Mouse (Mus musculus): ENCODE measurements around the gene Serpina9. TPM values are rescaled to one million over a fixed set of nuclear protein-coding genes. Genes with fewer than 3 reads are reported as not detected.

Gene Serpina9
- not detected in 2 replicates for total RNA-seq (2014; fragmentation: Nextera tagmentation)
- total RNA-seq (2017), result not detected in 2 replicates

DNA sequence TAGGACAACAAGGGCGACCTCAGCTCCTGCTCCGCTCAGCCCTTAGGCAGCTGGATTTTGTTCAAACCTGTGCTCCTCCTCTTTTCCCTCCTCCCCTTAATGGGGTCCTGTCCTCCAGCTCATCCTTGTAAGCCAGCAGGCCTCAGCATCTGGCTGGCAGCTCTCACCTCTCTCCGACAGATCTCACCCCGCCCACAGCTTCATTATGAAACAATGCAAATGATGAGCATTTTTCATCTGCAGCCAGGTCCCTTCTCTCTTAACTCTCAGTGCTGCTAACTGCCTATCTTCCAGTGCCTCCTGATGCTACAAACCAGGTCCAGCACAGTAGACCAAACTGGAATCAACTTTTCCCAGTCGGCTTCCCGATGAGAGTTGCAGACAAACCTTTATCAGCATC is at the start of gene Serpina9:
Gene Serpina9 (minus strand): TSS at position 136 of the 400 bp plus-strand sequence.
- no peak for ATAC-seq (replicated peaks; ENCODE audit: low FRiP score, low TSS enrichment, poor library complexity, severe bottlenecking)

DNA sequence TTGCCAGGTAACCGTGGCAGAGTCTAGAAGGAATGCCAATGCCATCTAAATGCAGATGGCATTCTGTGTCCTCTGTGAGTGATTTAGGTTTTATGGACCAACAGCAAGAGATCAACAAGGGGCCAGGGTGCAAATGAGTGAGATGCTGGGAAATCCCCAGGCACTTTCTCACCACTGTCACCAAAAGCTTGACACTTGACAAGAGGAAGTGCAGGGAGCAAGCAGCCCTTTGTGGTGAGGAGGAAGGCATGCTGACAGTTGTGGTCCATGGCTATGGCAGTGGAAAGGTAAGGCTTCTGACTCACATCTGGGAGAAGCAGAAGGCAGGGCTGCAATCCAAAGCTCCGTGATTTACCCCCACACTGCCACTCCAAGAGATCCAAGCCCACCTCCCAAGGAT is 48.3 kb upstream of the Serpina9 start:
- no peak for ATAC-seq (replicated peaks; ENCODE audit: low FRiP score, low TSS enrichment, poor library complexity, severe bottlenecking)

GRCm38 (mm10) chr12:104060126-104060525 is 46.6 kb upstream of the Serpina9 start:
- ATAC-seq (replicated peaks; ENCODE audit: low FRiP score, low TSS enrichment, poor library complexity, severe bottlenecking), result no peak

- no peak for ATAC-seq (replicated peaks; ENCODE audit: low FRiP score, low TSS enrichment, poor library complexity, severe bottlenecking)
These were observed 44.0 kb upstream of the Serpina9 start for GRCm38 (mm10) chr12:104057531-104057930.

DNA sequence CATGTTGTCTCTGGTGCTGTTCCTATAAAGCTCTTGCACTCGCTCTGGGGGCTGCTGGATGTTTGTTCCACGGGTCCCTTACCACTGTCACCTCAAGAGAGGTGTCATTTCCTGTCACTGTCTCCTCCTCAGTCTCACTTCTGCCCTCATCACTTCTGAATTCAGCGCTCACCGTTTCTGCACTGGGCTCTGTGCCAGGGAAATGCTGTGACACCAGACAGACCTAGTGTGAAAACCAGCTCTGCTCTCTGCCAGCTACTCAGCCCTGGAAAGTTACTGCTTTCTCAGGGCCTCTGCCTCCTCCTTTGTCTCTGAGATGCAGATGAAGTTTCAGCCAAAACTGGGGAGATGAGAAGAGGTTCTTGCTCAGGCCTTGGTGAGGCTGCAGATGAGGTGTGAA is 43.5 kb upstream of the Serpina9 start:
- no peak for ATAC-seq (replicated peaks; ENCODE audit: low FRiP score, low TSS enrichment, poor library complexity, severe bottlenecking)

GRCm38 (mm10) chr12:104055755-104056154 is 42.2 kb upstream of the Serpina9 start:
- no peak for ATAC-seq (replicated peaks; ENCODE audit: low FRiP score, low TSS enrichment, poor library complexity, severe bottlenecking)

DNA sequence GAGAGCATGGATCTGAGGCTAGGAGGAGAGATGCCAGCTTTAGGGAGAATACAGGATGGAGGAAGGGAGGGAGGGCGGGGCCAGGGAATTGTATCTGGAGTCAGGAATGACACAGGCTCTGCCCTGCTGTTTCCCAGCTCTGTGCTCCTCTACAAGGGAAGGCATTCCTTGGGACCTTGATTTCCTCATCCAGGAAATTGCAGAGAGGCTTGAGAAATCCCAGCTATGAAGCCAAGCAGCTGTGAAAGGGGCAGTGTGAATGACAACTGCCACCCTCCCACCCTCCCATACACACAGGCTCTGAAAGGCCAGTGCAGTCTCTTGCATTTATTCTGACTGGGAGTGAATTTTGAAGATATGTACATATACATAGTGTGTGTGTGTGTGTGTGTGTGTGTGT is 40.4 kb upstream of the Serpina9 start:
- ATAC-seq (replicated peaks; ENCODE audit: low FRiP score, low TSS enrichment, poor library complexity, severe bottlenecking), result no peak

GRCm38 (mm10) chr12:104045713-104046112 is 32.2 kb upstream of the Serpina9 start:
- ATAC-seq (replicated peaks; ENCODE audit: low FRiP score, low TSS enrichment, poor library complexity, severe bottlenecking), result no peak

DNA sequence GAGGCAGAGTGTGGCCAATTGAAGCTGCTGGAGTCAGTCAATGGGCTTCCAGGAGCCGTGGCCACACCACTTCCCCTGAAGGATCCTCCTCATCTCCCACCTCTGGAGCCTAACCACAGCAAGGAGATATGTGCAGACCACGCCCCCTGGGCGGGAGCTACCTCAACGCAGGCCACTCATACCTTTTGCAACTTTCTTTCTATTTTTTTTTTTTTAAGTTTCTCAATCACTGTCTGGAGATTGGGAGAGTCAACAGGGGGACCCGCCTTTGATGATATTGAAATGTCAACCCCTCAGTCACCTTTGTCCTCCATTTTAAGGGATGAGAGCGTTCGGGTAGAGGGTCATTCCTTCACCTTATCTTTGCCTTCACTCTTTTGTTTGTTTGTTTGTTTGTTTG is 30.8 kb upstream of the Serpina9 start, which contains the start of gene Serpina12:
Gene Serpina12 (minus strand): TSS at position 101 of the 400 bp plus-strand sequence.
- ATAC-seq (replicated peaks; ENCODE audit: low FRiP score, low TSS enrichment, poor library complexity, severe bottlenecking), result no peak

GRCm38 (mm10) chr12:104042753-104043152 is 29.2 kb upstream of the Serpina9 start:
- no peak for ATAC-seq (replicated peaks; ENCODE audit: low FRiP score, low TSS enrichment, poor library complexity, severe bottlenecking)

DNA sequence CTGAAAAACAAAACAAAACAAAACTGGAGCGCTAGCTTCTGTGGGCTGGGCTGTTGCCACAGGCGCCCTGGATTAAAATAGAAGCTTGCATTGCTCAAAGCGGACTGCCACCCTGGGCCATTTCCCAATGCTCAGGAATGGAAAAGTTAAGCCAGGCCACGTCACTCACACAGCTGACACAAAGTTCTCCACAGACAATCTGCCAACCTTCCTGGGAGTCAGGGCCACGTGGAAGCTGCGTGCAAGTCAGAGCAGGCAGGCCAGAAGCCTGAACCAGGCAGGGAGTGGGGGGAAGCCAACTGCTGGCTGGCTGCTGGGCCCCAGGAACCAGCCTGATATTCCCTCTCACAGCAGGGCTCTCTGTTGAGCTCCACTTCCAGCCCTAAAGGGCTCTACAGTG is 27.8 kb upstream of the Serpina9 start:
- no peak for ATAC-seq (replicated peaks; ENCODE audit: low FRiP score, low TSS enrichment, poor library complexity, severe bottlenecking)

- ATAC-seq (replicated peaks; ENCODE audit: low FRiP score, low TSS enrichment, poor library complexity, severe bottlenecking), result no peak
These were observed 24.6 kb upstream of the Serpina9 start for GRCm38 (mm10) chr12:104038181-104038580.

- ATAC-seq (replicated peaks; ENCODE audit: low FRiP score, low TSS enrichment, poor library complexity, severe bottlenecking), result no peak
These were observed 20.2 kb upstream of the Serpina9 start for GRCm38 (mm10) chr12:104033752-104034151.

DNA sequence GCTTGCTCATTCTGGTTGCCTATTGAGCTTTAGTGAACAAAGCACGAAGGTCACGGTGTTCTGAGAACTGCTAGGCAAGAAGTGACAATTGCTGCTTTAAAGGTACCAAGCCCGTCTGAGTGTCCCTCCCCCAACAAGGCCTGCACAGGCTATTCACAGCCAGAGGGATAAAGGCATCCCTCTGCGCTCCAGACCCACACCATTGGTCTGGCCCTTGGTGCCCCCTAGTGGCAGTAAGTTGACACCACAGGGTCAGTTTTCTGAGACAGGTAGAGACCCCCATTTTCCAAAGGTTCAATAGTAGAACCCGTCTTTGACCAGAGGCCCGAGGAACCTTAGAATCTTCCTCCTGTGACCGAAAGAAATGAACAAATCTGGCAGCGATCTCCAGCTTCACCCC is 16.4 kb upstream of the Serpina9 start:
- ATAC-seq (replicated peaks; ENCODE audit: low FRiP score, low TSS enrichment, poor library complexity, severe bottlenecking), result peak; percentile 47; the same call in 1 of the 2 replicates

- ATAC-seq (replicated peaks; ENCODE audit: low FRiP score, low TSS enrichment, poor library complexity, severe bottlenecking), result no peak
These were observed 1.7 kb upstream of the Serpina9 start for GRCm38 (mm10) chr12:104015280-104015679.

GRCm38 (mm10) chr12:104004689-104005088 is 8.9 kb downstream of the Serpina9 start:
- no peak for ATAC-seq (replicated peaks; ENCODE audit: low FRiP score, low TSS enrichment, poor library complexity, severe bottlenecking)

DNA sequence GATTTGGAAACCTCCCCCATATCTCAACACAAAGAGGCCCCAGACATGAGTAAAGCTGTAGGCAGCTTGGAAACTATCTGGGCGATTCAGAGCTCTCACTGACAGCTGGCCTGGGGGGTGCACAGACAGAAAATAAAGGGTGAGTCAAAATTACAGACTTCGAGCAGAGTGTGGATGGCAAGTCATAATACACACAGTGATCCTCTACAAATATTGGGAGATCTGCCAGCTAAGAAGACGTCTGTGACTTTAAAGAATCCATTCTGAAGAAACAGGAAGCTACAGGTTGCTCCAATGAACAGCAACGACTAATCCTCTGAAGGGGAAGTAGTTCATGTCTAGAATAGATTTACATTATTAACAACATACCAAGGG is 10.3 kb downstream of the Serpina9 start:
- ATAC-seq (replicated peaks; ENCODE audit: low FRiP score, low TSS enrichment, poor library complexity, severe bottlenecking), result no peak

DNA sequence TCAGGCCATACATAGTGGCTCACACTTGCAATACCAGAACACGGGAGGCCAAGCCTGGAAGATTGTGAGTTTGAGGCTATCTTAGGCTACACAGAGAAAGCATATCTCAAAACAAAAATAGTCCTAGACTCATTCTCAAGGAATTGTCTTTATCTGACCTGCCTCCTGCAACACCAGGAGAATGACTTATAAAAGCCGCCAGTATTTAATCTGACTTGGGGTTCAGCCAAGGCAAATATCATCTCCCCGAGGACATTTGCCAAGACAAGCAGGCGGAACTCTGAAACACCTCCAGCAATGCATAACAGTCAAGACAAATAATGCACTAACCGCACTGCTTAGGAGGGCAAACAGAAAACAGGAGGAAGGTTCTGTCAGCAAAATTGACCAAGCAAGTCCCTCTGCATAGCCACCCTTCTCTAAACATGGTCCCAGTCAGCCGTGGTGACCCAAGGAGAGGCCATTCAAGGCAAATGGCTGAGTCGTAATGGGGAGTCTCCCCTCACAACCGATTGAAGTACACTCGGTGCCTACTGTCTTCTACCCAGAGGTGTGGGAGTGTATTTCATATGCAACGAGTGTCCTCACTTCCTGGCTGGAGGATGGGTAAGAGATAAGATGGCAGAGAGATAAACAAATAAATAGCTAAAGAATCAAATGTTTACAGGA is 10.9 kb downstream of the Serpina9 start:
- no peak for ATAC-seq (replicated peaks; ENCODE audit: low FRiP score, low TSS enrichment, poor library complexity, severe bottlenecking)

DNA sequence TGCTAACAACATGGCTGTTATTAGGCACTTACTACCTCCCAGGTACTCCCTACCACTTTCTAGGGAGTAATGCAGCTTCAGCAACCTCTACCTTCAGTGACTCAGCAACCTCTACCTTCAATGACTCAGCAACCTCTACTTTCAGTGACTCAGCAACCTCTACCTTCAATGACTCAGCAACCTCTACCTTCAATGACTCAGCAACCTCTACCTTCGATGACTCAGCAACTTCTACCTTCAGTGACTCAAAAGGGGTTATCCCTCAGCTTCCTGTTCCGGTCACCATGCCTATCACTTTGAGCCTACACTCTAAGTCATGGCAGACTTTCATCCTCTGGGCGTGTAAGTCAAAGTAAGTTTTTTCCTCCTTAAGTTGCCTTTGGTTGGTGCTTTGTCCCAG is 13.0 kb downstream of the Serpina9 start:
- no peak for ATAC-seq (replicated peaks; ENCODE audit: low FRiP score, low TSS enrichment, poor library complexity, severe bottlenecking)

DNA sequence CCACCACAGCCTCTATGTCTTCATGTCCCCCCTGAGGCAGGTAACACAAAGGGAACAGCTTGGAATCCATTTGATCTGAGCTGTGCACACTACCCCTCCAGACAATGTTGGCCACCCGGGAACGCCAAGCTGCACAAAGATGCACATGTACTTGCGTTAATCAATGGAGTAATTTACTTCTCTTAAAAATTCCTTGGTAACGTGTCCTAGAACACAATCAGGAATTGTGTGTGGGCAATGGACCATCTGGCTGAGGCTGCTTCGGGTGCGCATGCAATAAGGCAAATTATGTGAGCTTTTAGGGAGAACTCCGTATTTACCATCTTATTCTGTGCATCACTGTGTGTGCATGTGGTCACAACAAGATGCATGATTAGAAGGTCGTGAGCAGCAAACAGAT is 13.9 kb downstream of the Serpina9 start:
- no peak for ATAC-seq (replicated peaks; ENCODE audit: low FRiP score, low TSS enrichment, poor library complexity, severe bottlenecking)

- ATAC-seq (replicated peaks; ENCODE audit: low FRiP score, low TSS enrichment, poor library complexity, severe bottlenecking), result no peak
These were observed 17.0 kb downstream of the Serpina9 start for GRCm38 (mm10) chr12:103996513-103996912.
